Mouse (Mus musculus): ENCODE measurements around the gene Pla2g12b.
A peak's percentile ranks its signal among the peaks of the same experiment; 100 is the strongest.

The Pla2g12b gene

GRCm38 (mm10) chr10:59402899-59403792 lies at the start of gene Pla2g12b:
Pla2g12b (plus strand) TSS chr10:59403660.
- peak; percentile 88; the same call in 1 of the 2 replicates for TF ChIP-seq GATA4 (IDR thresholded peaks at IDR 0.05; ENCODE audit: insufficient replicate concordance, low read length)

DNA sequence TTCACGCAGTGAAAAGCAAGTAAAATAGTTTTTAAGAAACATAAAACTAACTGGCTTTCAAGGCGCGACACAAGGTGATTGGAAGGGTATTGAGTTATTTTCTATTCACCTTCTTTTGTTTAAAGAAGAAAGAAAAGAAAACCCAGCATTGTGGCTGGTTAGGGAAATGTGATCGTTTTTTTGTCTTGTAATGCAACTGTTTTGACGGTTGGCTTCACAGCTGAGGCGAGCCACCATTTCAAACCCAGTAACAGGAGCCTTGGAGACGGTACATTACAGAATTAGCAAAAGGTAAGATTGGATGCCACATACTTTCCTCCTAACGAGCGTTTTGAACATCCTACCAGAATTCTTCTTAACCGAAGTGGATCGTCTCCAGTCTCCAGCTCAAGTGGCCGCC lies 49.3 kb upstream of the Pla2g12b start:
- no peak for TF ChIP-seq GATA4 (IDR thresholded peaks at IDR 0.05; ENCODE audit: insufficient replicate concordance, low read length)

DNA sequence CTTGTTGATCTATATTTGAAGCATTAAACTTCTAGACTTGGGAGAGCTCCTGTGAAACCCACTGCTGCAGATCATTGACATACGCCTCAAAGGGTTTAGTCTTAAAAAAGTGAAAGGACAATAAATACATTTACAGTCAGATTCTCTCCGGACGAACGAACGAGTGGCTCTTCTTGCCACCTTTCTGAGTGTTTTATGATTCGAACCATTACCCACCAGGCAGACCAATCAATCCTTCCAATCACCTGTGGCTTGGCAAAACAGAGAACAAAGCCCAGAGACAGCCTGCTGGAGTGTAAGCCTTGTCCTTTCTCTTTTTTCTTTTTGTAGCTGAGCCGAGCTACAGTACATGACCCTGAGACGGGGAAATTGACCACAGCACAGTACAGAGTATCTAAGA lies 48.4 kb upstream of the Pla2g12b start:
- TF ChIP-seq GATA4 (IDR thresholded peaks at IDR 0.05; ENCODE audit: insufficient replicate concordance, low read length), result no peak

- no peak for TF ChIP-seq GATA4 (IDR thresholded peaks at IDR 0.05; ENCODE audit: insufficient replicate concordance, low read length)
Observed at GRCm38 (mm10) chr10:59358744-59359143, 44.7 kb upstream of the Pla2g12b start.

GRCm38 (mm10) chr10:59363208-59363607 lies 40.3 kb upstream of the Pla2g12b start:
- TF ChIP-seq GATA4 (IDR thresholded peaks at IDR 0.05; ENCODE audit: insufficient replicate concordance, low read length), result no peak

- no peak for TF ChIP-seq GATA4 (IDR thresholded peaks at IDR 0.05; ENCODE audit: insufficient replicate concordance, low read length)
Observed at GRCm38 (mm10) chr10:59364551-59364950, 38.9 kb upstream of the Pla2g12b start.

DNA sequence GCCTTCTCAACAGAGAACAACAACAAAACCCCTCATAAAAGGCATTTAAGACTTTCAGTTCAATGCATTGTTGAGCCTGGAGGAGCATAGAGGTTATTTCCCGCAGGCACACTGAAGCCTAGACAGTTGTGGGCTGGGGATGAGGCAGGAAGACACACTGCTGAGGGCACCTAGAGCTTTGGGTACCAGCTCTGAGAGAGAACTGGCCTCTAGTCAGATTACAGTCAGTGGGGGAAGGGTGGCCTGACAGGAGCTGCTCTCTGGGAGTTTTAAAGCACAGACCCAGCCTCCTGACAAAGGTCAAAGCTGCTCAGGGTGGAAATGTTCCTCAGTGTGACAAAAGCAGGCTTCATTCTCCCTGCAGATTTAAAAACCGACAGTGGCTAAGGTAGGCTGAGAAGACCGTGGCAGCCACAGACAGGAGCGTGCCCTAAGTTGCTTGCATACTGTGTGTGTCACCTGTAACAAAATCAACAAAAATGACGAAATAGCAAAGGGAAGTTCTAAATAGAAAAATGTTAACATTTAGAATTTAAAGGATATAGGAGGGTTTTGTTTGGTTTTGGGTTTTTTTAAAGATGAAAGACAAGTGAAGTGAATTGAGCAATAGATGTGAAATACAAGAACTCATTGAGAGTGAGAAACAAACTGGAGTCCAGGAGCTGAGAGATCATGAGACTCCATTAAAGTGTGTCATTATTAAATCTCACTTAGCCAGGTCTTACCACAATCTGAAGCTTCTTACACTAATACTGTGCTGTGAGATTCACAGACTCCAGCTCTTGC lies 37.5 kb upstream of the Pla2g12b start:
- no peak for TF ChIP-seq GATA4 (IDR thresholded peaks at IDR 0.05; ENCODE audit: insufficient replicate concordance, low read length)

- no peak for TF ChIP-seq GATA4 (IDR thresholded peaks at IDR 0.05; ENCODE audit: insufficient replicate concordance, low read length)
Observed at GRCm38 (mm10) chr10:59366746-59367145, 36.7 kb upstream of the Pla2g12b start.

DNA sequence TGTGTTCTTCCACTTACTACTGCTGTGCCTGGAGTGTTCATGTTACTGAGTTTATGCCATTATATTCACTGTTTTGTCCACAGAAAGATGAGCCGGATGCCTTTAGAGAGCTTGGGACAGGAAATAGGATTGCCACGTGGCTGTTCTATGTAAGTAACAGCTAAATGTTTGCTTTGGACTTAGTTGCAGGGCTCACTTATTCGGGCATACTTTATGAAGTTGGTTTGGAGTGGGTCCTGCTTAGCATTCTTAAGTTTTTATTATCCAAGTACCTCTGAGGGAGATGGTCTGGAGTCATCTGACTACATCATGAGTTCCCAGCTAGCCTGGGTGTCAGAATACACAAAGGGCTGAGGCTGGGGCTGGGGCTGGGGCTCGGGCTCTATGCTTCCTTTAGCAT lies 36.3 kb upstream of the Pla2g12b start:
- no peak for TF ChIP-seq GATA4 (IDR thresholded peaks at IDR 0.05; ENCODE audit: insufficient replicate concordance, low read length)

GRCm38 (mm10) chr10:59368729-59369128 lies 34.7 kb upstream of the Pla2g12b start:
- TF ChIP-seq GATA4 (IDR thresholded peaks at IDR 0.05; ENCODE audit: insufficient replicate concordance, low read length), result no peak

DNA sequence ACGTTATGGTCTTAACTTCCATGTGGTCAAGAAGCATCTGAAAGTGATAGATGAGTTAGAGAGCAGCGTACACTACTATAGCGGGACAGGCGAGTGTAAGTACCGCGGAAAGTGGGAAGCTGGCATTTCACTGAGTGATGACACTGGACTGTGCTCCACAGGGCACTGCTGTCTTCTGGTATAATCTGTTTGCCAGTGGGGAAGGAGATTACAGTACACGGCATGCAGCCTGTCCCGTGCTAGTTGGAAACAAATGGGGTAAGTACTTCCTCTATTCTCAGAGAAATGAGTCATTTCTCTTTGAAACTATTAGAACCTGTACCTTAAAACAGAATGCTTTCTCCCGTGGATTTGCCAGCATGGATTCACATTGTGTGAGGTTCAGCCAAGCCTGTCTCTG lies 34.0 kb upstream of the Pla2g12b start:
- no peak for TF ChIP-seq GATA4 (IDR thresholded peaks at IDR 0.05; ENCODE audit: insufficient replicate concordance, low read length)

GRCm38 (mm10) chr10:59377906-59378305 lies 25.6 kb upstream of the Pla2g12b start:
- no peak for TF ChIP-seq GATA4 (IDR thresholded peaks at IDR 0.05; ENCODE audit: insufficient replicate concordance, low read length)

DNA sequence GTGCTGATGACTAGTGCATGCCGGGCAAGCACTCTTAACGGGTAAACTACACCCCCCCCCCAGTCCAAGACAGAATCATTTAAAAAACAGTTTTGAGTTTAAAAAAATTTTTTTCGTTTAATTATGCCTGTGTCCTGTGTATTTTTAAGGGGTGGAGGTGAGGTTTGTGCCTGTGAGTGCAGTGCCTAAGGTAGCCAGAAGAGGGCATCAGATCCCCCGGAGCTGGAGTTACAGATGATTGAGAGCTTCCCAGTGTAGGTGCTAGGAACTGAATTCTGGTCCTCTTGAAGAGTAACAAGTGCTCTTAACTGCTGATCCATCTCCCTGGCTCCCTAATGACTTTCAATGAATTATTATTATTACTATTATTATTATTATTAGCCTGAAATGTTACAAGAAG lies 24.7 kb upstream of the Pla2g12b start:
- no peak for TF ChIP-seq GATA4 (IDR thresholded peaks at IDR 0.05; ENCODE audit: insufficient replicate concordance, low read length)

DNA sequence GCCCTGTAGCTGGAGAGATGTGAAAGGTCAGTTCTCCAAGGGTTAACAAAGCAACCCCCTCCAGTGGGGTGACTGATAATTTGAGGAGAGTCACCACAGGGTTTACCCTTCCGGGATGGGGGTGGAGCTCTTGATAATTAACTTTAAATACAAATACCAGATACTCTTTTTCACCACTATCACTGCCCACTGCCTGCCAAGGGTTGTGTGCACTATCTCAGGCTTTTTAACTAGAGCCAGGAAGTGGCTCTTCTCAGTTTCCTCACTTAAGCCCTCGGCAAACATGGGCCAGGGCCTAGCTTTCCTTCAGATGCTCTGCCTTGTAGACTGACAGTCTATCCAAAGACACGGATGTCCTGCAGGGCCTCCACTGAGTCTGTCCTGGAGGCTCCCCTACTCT lies 23.5 kb upstream of the Pla2g12b start:
- TF ChIP-seq GATA4 (IDR thresholded peaks at IDR 0.05; ENCODE audit: insufficient replicate concordance, low read length), result no peak

DNA sequence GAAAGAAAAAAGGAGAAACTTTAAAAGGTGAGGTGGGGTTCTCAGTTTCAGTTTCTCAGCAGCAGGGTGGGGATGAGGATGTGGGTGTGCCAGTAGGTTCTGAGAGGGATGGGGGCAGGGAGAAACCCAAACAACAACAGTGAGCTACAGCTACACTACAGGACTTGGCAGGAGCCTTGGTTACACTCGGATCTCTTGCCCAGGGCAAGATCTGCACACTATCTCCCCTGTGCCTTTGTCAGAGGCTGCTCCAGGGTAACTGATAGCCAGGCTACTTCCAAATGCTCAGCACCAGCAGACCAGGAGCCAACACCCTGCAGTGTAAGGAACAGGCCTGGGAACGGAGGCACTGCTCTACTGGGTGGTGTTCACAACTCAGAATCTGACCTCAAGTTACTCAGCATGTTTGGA lies 23.0 kb upstream of the Pla2g12b start:
- TF ChIP-seq GATA4 (IDR thresholded peaks at IDR 0.05; ENCODE audit: insufficient replicate concordance, low read length), result no peak

DNA sequence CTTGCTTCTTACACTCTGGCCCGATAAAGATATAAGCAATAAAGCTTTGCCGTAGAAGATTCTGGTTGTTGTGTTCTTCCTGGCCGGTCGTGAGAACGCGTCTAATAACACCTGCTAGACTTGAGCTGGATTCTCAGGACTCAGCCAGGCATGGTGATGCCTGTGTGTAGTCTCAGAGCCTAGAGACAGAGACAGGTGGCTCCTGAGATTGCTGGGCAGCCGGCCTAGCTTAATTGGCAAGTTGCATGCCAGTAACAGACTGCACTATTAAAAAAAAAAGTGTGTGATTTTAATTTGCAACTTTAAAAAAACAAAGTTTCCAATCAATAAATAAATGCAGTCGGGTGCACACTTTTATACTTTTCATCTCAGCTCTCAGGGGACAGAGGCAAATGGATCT lies 16.5 kb upstream of the Pla2g12b start:
- TF ChIP-seq GATA4 (IDR thresholded peaks at IDR 0.05; ENCODE audit: insufficient replicate concordance, low read length), result no peak
